Mouse (Mus musculus) olfactory bulb, adult 2 months (tissue): ENCODE data around the gene Dct. TPM values are rescaled to one million over a fixed set of nuclear protein-coding genes. Genes with fewer than 3 reads are reported as not detected.

Experiments used
- H3K27ac ChIP-seq: fragments of 200-500 bp; 2 replicates; pipeline ENCODE4 v1.5.1; 2012; ENCODE audit warnings: low read depth, low read length; ENCODE audit not compliant: insufficient read depth
- H3K4me1 ChIP-seq: fragments of 200-500 bp; 2 replicates; pipeline ENCODE4 v1.6.1; 2012; ENCODE audit warnings: low read length; ENCODE audit not compliant: control insufficient read depth, insufficient read depth
- H3K4me3 ChIP-seq: fragments of 200-500 bp; 2 replicates; pipeline ENCODE4 v1.5.1; 2012; ENCODE audit warnings: mild to moderate bottlenecking, low read depth, low read length, moderate library complexity; ENCODE audit not compliant: insufficient read depth
- CTCF ChIP-seq: fragments of 200-500 bp; IDR thresholded peaks from 2 replicates; pipeline ENCODE4 v1.5.1; 2012; ENCODE audit warnings: low read depth, mild to moderate bottlenecking, low read length, moderate library complexity; ENCODE audit not compliant: insufficient read depth
- POLR2A ChIP-seq: fragments of 200-500 bp; IDR thresholded peaks from 2 replicates; pipeline ENCODE4 v1.6.1; 2012; ENCODE audit warnings: mild to moderate bottlenecking, low read depth, low read length, moderate library complexity; ENCODE audit not compliant: insufficient read depth
- WGBS: fragments of 180-500 bp; shearing (Covaris S2); methylation state at CpG from one replicate; pipeline ENCODE4 v1.1.7; 2018; 5-methylcytosine and 5-hydroxymethylcytosine counted together
- polyA plus RNA-seq: library from polyadenylated mRNA; stranded (reverse); fragments of >200 nt; gene quantifications from 2 replicates; pipeline ENCODE4 v1.2.4, GENCODE M21; 2012; ENCODE audit warnings: low replicate concordance; ENCODE audit not compliant: missing spikeins, insufficient read depth, insufficient read length

The Dct gene
- polyA plus RNA-seq, 1 experiment: not detected

DNA sequence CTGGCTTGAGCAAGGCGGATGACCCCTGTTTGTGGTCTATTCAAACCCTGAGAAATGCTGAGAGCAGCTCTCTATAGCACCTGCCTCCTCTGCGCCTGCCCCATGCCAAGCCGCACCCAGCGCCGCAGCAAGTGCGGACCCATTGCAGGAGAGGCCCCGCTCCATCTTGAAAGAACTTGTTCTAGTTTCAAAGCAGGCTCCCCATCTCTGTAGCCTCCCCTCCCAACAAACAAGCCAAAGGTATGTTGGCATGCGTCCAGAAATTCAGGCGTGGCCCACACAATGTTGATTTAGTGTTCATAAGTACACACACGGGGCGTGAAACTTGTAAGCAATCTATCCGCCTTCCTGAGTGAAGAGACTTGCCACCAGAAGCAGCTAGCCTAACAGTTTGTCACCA, 1.1 kb downstream of the Dct start:
- TF ChIP-seq POLR2A (no peak), CTCF (no peak)
- 0 out of 2 replicates have a peak, but pooled peaks cover 4% of the 10 kb centered on the region for H3K4me1 ChIP-seq
- 87% methylated on average over 12 of the region's 12 CpGs for WGBS
- H3K27ac ChIP-seq: no peak overlapping the region
- no peak overlapping the region for H3K4me3 ChIP-seq

DNA sequence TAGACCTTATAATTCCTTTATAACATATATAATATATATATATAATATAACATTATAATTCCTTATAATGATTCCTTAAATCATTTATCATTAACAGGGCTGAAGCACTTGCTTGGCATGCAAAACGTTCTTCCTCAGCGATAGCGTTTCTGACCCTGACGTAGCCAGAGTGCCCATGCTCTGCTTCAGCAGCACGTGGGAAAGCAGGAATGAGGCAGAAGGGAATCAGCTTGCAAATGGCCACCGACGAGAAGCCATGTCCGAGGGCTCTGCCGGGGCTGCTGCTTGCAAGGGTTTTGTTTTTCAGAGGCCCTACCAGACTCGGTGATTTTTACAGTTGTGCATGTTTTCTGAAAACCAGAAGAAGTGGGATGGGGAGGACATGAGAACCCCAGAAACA, 1.6 kb downstream of the Dct start:
- TF ChIP-seq POLR2A (no peak), CTCF (no peak)
- 0 out of 2 replicates have a peak, but pooled peaks cover 4% of the 10 kb centered on the region for H3K4me1 ChIP-seq
- 82% methylated on average over 10 of the region's 10 CpGs for WGBS

DNA sequence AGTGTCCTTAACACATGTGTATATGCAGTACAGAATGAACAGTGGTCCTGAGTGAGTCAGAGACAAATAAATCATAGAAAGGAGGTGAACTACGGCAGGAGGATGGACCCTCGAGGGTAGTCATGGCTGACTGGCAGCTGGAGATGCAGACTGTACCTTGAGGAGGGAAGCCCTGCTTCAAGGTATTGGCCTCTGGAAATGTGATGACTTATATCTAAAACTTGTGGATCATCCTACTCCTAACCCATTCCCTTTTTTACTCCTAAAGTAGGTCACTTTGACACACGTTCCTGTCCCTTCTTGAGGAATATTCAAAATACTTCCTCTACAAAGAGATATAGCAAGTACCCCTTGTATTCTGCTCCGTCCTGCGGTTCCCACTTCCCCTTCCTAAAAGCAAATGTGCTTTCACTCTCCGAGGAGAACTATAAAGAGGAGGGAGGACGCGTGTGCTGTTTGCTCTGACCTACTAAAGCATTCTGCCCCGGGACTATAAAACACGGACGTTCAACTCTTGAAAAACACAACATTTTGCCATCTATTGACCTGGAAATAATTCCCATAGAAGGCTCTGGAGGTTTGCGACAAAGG, 2.3 kb downstream of the Dct start:
- H3K27ac ChIP-seq: no peak overlapping the region

More for the DNA sequence above, 1.6 kb downstream of the Dct start:
- Histone ChIP-seq H3K27ac (no peak overlapping the region), H3K4me3 (no peak overlapping the region)

DNA sequence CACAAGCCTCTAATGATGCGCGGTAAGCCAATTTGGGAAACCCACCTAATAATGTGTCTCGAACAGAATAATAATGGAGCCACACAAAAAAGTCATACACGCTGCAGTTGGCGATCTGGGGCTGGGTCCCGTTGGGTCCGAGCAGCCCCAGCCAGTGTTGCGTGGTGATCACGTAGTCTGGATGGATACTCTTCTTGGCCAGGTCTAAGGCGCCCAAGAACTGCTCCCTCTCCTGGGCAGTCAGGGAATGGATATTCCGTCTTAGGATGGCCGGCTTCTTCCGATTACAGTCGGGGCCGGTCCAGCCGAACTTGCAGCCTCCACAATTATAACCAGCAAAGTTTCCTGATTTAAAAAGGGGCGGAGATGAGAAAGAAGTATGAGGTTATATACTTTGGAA, 9.1 kb downstream of the Dct start:
- WGBS: 83% methylated on average over 17 of the region's 17 CpGs
- no peak for TF ChIP-seq POLR2A
- TF ChIP-seq CTCF: no peak
- Histone ChIP-seq H3K4me1 (no peaks in the 10 kb centered on the region), H3K4me3 (no peak overlapping the region), H3K27ac (no peak overlapping the region)

More for the DNA sequence above, 2.3 kb downstream of the Dct start:
- Histone ChIP-seq H3K4me3 (no peak overlapping the region), H3K4me1 (0 out of 2 replicates have a peak, but pooled peaks cover 4% of the 10 kb centered on the region)
- no peak for TF ChIP-seq POLR2A
- no peak for TF ChIP-seq CTCF
- WGBS: 68% methylated on average over 12 of the region's 12 CpGs

DNA sequence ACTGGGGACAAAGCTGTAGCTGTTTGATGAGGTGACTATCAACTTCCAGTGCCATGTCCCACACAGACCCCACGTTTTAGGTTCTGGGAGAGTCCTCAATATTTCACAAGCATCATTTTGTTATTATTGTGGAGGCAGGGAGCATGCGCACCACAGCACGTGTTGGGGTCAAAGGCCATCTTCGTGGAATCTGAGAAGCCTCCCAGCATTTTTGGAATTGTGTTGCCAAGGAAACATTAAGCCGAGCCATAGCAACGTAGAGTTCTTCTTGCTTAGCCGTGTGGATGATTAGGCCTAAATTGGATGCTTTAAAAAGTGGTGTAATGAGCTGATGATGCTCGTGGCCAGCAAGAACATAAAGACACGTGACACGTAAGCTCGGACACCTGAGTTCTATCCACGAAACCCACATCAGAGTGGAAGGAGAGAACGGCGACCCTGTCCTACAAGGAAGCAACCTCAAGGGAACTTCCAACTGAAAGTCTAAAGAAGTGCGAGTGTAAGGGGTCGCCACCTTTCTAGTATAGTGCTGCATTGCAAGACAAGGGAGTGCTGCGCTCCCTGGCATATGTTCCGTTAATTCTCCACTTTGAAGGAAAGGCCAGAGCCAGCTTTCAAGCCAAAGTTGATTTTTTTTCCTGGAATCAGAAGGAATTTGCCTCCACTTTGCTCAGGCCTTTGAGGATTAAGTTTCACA, 9.8 kb downstream of the Dct start:
- no peak overlapping the region for H3K27ac ChIP-seq
- H3K4me1 ChIP-seq: no peaks in the 10 kb centered on the region
- 75% methylated on average over 18 of the region's 18 CpGs for WGBS
- no peak overlapping the region for H3K4me3 ChIP-seq
- TF ChIP-seq CTCF (no peak), POLR2A (no peak)

DNA sequence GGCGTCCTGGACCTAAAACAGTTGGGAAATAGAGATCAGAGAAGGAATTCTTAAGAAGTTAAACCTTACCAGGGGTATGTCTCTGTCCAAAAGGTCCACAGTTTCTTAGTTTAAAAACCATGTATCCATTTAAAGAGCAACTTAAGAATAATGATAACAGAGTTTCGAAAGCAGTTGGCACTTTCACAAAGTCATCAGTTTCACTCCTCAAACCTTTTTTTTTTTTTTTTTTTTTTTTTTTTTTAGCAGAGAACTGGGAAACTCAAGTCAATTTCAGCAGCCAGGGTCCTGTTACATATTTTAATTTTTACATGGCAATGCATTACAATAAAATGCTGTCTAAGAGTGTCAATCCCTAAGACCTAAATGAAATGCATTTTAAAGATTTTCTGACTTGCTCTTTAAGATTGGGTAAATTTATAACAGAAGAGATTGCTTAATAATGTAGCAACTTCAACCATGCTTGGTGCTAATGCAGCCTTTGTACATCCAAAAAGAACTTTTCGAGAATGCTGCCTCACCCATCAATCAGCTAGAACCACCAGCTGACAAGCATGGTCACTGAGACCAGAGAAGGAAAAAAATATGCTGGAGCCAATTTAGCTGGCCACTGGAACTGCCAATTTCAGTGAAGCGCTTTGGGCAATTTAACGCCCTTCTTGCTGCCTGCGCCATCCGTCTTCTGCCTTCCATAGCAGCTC, 11.3 kb downstream of the Dct start:
- Histone ChIP-seq H3K4me3 (no peak overlapping the region), H3K27ac (no peak overlapping the region), H3K4me1 (no peaks in the 10 kb centered on the region)
- TF ChIP-seq POLR2A (no peak), CTCF (no peak)
- 81% methylated on average over 7 of the region's 7 CpGs for WGBS

DNA sequence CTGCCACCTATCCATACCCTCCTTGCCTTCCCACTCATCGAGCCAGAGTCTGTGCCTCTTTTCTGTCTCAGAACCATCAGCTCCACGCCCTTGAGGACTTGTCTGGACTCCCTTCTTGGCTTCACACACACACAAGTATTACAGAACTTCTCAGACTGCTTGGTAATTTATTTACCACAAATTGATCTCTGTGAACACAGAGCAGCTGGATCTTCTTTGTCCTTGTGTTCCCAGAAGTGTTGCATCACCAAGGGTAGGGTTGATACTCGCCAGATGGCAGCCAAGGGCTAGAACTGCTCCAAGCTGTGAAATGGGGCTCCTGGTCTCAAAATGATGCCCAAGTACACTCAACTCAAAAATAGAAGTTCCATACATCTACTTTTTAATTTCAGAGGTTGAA, 13.0 kb downstream of the Dct start:
- no peak for TF ChIP-seq POLR2A
- no peak for TF ChIP-seq CTCF
- Histone ChIP-seq H3K4me3 (no peak overlapping the region), H3K27ac (no peak overlapping the region), H3K4me1 (no peaks in the 10 kb centered on the region)
- WGBS: 88% methylated on average over 3 of the region's 3 CpGs

DNA sequence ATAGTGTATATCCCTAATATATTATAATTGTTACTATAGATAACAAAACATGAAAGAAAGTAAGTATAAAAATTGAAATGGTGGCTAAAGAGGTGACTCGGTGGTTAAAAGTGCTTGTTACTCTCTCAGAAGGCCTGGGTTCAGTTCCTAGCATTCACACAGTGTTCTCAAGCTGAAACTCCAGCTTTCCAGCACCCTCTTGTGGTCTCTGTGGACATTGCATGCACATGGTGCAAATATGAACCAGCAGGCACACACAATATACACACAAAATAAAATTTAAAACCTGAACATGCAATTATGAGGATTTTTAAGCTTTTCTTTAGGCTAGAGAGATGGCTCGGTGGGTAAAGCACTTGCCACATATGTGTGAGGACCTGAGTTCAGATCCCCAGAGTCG, 24.5 kb downstream of the Dct start:
- Histone ChIP-seq H3K4me3 (no peak overlapping the region), H3K4me1 (peaks cover 2% of the 10 kb centered on the region; the same call in 1 of the 2 replicates), H3K27ac (no peak overlapping the region)
- TF ChIP-seq POLR2A (no peak), CTCF (no peak)
- 98% methylated on average over 3 of the region's 3 CpGs for WGBS
